Mouse (Mus musculus) hindbrain, embryonic 16.5 days (tissue): Measurements from ENCODE around the gene Lat2. TPM values are rescaled to one million over a fixed set of nuclear protein-coding genes. Genes with fewer than 3 reads are reported as not detected.

Experiments
- ATAC-seq: fragments of 200-750 bp; cut with Nextera tagmentation; 2 replicates; pipeline ENCODE4 v1.8.0; 2017; ENCODE audit warnings: moderate TSS enrichment, moderate library complexity
- H3K27ac ChIP-seq: fragments of 300-500 bp; sonication (generic); 2 replicates; pipeline ENCODE4 v1.5.1; 2014; ENCODE audit warnings: low read depth, mild to moderate bottlenecking, control low read depth, low read length, moderate library complexity
- H3K27me3 ChIP-seq: fragments of 300-500 bp; sonication (generic); replicated peaks from 2 replicates; pipeline ENCODE4 v1.6.1; 2014; ENCODE audit warnings: low read length; ENCODE audit not compliant: control insufficient read depth, insufficient read depth
- H3K36me3 ChIP-seq: fragments of 300-500 bp; sonication (generic); 2 replicates; pipeline ENCODE4 v1.6.1; 2014; ENCODE audit warnings: mild to moderate bottlenecking, low read length, moderate library complexity, mixed read lengths; ENCODE audit not compliant: control insufficient read depth, insufficient read depth
- H3K4me1 ChIP-seq: fragments of 300-500 bp; sonication (generic); 2 replicates; pipeline ENCODE4 v1.6.1; 2014; ENCODE audit warnings: low read depth, low read length; ENCODE audit not compliant: control insufficient read depth, insufficient read depth
- H3K4me2 ChIP-seq: fragments of 300-500 bp; sonication (generic); 2 replicates; pipeline ENCODE4 v1.6.1; 2014; ENCODE audit warnings: mild to moderate bottlenecking, low read length, control low read depth, moderate library complexity
- H3K4me3 ChIP-seq: fragments of 300-500 bp; sonication (generic); 2 replicates; pipeline ENCODE4 v1.5.1; 2014; ENCODE audit warnings: mild to moderate bottlenecking, low read length, control low read depth, moderate library complexity
- H3K9ac ChIP-seq: fragments of 300-500 bp; sonication (generic); 2 replicates; pipeline ENCODE4 v1.6.1; 2014; ENCODE audit warnings: low read depth, mild to moderate bottlenecking, control low read depth, low read length, moderate library complexity
- H3K9me3 ChIP-seq: fragments of 300-500 bp; sonication (generic); 2 replicates; pipeline ENCODE4 v1.6.1; 2014; ENCODE audit warnings: mild to moderate bottlenecking, low read length, moderate library complexity; ENCODE audit not compliant: control insufficient read depth
- WGBS: fragments of 180-500 bp; shearing (Covaris S2); extraction: QIAGEN DNeasy Blood & Tissue Kit; methylation state at CpG from one replicate; pipeline ENCODE4 v1.1.7; 2014; 5-methylcytosine and 5-hydroxymethylcytosine counted together
- polyA plus RNA-seq: library from polyadenylated mRNA; unstranded; fragments of >200 nt; fragmentation: Nextera tagmentation; extraction: Ambion mirVana; gene quantifications from 2 replicates; pipeline ENCODE4 v1.2.1, GENCODE M21; 2015

Gene Lat2
- polyA plus RNA-seq, 1 experiment from 2014 or later = 2.1 TPM

DNA sequence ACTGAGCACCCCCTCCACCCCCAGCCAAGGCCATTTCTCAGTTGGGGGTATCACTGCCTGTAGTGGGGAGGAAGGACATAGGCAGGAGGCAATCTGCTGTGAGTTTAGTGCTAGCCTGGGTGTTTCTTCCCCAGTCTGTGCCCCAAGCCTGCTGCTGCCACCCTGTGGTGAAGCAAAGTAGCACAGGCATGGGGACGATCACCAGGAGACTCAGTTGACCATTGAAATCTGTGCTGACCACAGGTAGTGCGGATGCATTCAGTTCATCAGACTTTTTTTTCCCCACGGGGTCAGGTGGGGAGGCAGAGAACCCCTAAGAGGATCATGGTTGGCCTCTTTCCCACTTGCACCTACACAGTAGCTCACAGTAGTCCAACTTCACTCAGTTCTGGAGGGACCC, 2.2 kb upstream of the Lat2 start:
- H3K36me3 ChIP-seq = peaks cover 39% of the 10 kb centered on the region
- H3K4me3 ChIP-seq = no peak overlapping the region
- no peaks in the 10 kb centered on the region for H3K27me3 ChIP-seq
- H3K9ac ChIP-seq = no peak overlapping the region
- no peaks in the 10 kb centered on the region for H3K9me3 ChIP-seq
- no peak for ATAC-seq
- no peaks in the 10 kb centered on the region for H3K4me1 ChIP-seq
- 73% methylated on average over 3 of the region's 3 CpGs for WGBS
- H3K27ac ChIP-seq = no peak overlapping the region
- H3K4me2 ChIP-seq = no peak overlapping the region

DNA sequence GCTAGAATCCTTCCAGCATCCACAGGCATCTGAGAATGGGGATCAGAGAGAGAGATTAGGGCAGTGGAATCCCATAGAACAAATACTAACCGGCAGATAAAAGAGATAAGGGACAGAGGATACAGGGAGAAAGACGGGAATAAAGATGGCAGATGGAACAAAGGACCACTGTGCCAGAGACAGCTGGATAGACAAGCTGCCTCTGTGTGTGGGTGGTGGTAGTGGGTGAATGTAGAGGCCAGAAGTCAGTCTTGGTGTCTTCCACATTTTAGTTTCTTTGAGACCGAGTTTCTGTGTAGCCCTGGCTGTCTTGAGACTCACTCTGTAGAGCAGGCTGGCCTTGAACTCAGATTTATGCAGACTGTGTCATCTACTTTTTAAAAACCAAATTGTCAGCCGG, 955 bp upstream of the Lat2 start:
- WGBS = 76% methylated on average over 4 of the region's 4 CpGs
- no peak overlapping the region for H3K4me2 ChIP-seq
- H3K4me3 ChIP-seq = no peak overlapping the region
- H3K4me1 ChIP-seq = no peaks in the 10 kb centered on the region
- no peaks in the 10 kb centered on the region for H3K9me3 ChIP-seq
- no peak overlapping the region for H3K9ac ChIP-seq
- no peak for ATAC-seq
- H3K27me3 ChIP-seq = no peaks in the 10 kb centered on the region
- no peak overlapping the region for H3K27ac ChIP-seq
- peaks cover 26% of the 10 kb centered on the region for H3K36me3 ChIP-seq

DNA sequence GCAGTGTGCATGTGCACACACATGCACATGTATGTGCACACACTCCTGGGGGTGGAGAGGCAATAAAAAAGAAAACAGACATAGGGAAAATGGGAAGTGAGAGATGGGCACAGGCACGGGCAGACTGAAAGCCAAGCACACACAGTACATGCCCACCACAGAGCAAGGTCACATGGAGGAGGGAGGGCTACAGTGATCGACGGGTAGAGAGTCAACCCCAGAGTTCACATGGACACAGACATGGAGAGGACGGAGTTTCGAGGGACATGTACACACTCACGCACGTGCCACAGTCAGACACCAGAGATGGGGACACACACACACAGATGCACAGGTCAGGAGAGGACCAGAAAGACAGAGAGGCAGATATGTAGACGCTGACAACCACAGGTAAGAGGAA, 555 bp upstream of the Lat2 start:
- H3K9ac ChIP-seq = no peak overlapping the region
- whole genome bisulfite sequencing = 90% methylated on average over 8 of the region's 8 CpGs
- no peaks in the 10 kb centered on the region for H3K27me3 ChIP-seq
- peaks cover 22% of the 10 kb centered on the region for H3K36me3 ChIP-seq
- no peak for ATAC-seq
- H3K4me3 ChIP-seq = no peak overlapping the region
- no peaks in the 10 kb centered on the region for H3K4me1 ChIP-seq
- no peaks in the 10 kb centered on the region for H3K9me3 ChIP-seq
- no peak overlapping the region for H3K27ac ChIP-seq
- no peak overlapping the region for H3K4me2 ChIP-seq

DNA sequence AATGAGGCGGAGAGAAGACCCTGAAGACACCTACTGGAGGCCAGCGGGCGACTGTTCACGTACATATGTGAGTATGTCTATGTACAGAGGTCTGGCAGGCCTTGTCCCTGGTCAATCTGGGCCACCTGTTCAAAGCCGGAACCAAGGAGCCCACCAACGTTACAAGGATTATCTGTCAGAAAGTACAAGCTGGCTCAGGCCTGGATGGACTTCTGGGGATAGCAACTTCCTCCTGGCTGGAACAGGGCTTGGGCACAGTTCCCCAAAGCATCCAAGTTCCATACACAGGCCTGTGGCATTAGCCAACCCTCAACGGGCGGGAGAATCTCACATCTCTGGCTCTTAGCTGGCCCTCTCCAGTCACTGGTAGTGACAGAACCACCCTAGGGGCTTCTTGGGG, 529 bp downstream of the Lat2 start:
- Histone ChIP-seq H3K27me3 (no peaks in the 10 kb centered on the region), H3K4me1 (no peaks in the 10 kb centered on the region), H3K4me3 (no peak overlapping the region), H3K27ac (no peak overlapping the region), H3K9me3 (no peaks in the 10 kb centered on the region), H3K9ac (no peak overlapping the region), H3K4me2 (no peak overlapping the region), H3K36me3 (peaks cover 13% of the 10 kb centered on the region)
- 89% methylated on average over 8 of the region's 8 CpGs for WGBS
- ATAC-seq = no peak

DNA sequence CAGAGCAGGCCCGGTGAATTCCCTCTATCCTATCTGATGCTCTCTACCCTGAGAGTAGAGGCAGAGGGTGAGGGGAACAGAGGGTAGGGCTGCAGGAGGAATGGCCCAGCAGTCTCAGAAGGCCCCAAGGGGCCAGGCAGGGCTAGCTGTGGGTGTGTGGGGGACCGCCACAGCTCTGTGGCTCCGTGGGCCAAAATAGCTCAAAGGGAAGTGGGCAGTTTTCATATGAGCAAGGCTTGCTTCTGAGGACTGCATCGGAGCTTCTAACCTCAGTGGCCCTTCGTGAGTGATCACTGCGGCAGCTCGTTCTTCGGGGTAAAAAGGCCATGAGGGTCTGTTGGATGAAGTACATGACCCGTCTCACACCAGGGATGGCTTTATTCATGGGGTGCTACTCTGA, 1.1 kb downstream of the Lat2 start:
- H3K4me2 ChIP-seq = no peak overlapping the region
- no peak overlapping the region for H3K4me3 ChIP-seq
- ATAC-seq = no peak
- peaks cover 10% of the 10 kb centered on the region for H3K36me3 ChIP-seq
- H3K27ac ChIP-seq = no peak overlapping the region
- no peaks in the 10 kb centered on the region for H3K27me3 ChIP-seq
- 92% methylated on average over 9 of the region's 9 CpGs for WGBS
- no peaks in the 10 kb centered on the region for H3K4me1 ChIP-seq
- H3K9ac ChIP-seq = no peak overlapping the region
- H3K9me3 ChIP-seq = no peaks in the 10 kb centered on the region

DNA sequence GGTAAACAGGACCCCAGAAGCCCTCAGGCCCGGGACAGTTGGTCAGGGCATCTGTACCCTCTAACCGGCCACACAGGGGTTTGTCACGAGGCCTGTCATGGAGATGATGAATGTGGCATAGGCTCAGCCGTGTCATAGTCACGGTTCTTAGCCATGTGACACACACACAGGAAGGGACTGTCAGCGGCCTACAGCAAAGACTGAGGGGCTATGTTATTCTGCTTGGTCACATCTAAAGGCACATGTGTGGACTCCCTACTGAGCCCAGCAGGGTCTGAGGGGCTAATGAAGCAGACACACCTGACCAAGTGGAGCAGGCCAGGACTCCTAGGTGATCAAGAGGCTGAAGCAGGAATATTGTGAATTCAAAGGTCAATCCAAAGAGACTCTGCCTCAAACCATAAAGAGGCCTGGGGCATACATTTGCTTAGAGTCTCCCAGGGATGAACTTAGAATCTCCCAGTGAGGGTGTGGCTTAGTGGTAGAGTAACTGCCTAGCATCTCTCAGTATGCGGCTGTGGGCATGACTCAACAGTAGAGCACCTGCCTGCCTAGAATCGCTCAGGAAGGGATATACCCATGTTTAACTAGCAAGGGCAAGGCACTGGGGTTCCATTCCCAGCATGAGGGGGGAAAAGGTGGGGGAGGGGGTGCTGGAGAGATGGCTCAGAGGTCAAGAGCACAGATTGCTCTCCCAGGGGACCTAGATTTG, 2.9 kb downstream of the Lat2 start:
- H3K27me3 ChIP-seq = no peaks in the 10 kb centered on the region
- H3K4me2 ChIP-seq = no peak overlapping the region
- no peak overlapping the region for H3K9ac ChIP-seq
- no peaks in the 10 kb centered on the region for H3K4me1 ChIP-seq
- no peak for ATAC-seq
- H3K27ac ChIP-seq = no peak overlapping the region
- H3K4me3 ChIP-seq = no peak overlapping the region
- 54% methylated on average over 8 of the region's 8 CpGs for WGBS
- H3K9me3 ChIP-seq = no peaks in the 10 kb centered on the region
- H3K36me3 ChIP-seq = no peaks in the 10 kb centered on the region

DNA sequence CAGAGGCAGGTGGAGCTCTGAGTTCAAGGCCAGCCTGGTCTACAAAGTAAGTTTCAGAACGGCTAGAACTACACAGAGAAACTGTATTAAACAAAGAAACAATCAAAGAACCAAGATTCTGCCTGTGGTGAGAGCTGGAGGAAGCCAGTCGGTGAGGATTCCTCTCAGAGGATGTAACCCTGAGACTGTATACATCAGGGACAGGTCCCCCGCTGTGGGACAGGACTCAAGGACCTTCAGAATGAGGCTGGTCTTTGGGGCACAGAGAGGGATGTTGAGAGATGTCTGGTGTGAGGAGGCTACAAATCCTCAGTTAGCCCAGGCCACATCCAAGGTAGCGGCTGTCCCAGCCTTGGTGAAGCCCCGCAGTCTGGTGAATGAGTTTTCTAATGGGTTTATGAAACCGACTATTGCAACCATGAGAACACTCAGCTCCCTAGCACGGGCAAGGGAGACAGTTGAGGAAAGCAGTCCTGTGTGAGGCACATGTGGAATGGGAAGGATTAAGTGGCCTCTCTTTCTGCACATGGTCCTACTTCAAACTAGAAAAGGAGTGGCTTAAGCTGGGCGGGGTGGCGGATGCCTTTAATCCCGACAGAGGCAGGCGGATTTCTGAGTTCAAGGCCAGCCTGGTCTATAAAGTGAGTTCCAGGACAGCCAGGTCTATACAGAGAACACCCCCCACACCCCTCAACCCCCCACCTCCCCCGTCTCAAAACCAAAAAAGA, 4.7 kb downstream of the Lat2 start:
- H3K4me1 ChIP-seq = no peaks in the 10 kb centered on the region
- no peaks in the 10 kb centered on the region for H3K9me3 ChIP-seq
- ATAC-seq = no peak
- WGBS = 80% methylated on average over 12 of the region's 12 CpGs
- H3K27me3 ChIP-seq = no peaks in the 10 kb centered on the region
- no peak overlapping the region for H3K4me3 ChIP-seq
- H3K9ac ChIP-seq = no peak overlapping the region
- H3K27ac ChIP-seq = no peak overlapping the region
- no peak overlapping the region for H3K4me2 ChIP-seq
- H3K36me3 ChIP-seq = no peaks in the 10 kb centered on the region

DNA sequence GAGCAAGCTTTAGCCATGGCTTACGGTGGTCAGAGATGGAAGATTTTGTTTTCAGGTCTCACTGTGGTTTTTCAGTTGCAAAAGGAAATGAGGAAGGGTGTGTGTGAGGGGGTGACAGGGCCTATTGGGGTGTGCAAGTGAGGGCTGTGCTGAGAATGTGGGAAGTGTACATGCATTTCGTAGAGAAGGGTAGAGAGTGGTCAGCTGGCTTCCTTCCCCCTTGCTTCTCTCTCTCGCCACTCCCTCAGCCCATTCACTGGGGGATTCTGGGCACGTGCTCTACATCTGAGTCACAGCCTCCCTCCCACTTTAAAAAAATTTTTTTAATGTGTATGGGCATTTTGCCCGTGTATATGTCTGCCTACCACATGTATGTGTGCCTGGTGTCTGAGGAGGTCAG, 7.7 kb downstream of the Lat2 start:
- 60% methylated on average over 5 of the region's 5 CpGs for WGBS
- H3K9ac ChIP-seq = no peak overlapping the region
- no peak overlapping the region for H3K4me3 ChIP-seq
- H3K4me2 ChIP-seq = no peak overlapping the region
- ATAC-seq = no peak
- H3K9me3 ChIP-seq = no peaks in the 10 kb centered on the region
- no peak overlapping the region for H3K27ac ChIP-seq
- H3K36me3 ChIP-seq = no peaks in the 10 kb centered on the region
- H3K4me1 ChIP-seq = no peaks in the 10 kb centered on the region
- no peaks in the 10 kb centered on the region for H3K27me3 ChIP-seq

DNA sequence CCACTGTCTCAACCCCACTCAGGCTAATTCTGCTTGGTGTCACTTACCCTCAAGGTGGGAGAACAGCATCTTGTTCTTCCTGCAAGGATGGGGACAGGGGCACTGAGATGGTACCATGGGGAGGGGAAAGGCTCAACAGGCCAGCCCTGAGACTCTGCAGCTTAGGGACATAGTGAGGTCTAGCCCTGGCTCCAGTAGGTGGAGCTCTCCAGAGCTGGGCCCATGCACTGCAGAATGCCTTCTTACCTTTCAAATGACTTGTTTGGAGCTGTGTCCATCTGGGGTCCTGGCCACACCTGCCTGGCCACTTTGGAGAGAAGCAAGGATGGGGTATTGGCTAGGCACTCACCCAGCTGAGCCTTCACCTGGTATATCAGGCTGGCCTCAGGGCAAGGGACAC, 8.5 kb downstream of the Lat2 start:
- H3K4me3 ChIP-seq = no peak overlapping the region
- no peaks in the 10 kb centered on the region for H3K27me3 ChIP-seq
- no peak overlapping the region for H3K9ac ChIP-seq
- no peaks in the 10 kb centered on the region for H3K9me3 ChIP-seq
- no peaks in the 10 kb centered on the region for H3K36me3 ChIP-seq
- H3K27ac ChIP-seq = no peak overlapping the region
- ATAC-seq = no peak
- H3K4me2 ChIP-seq = no peak overlapping the region
- no peaks in the 10 kb centered on the region for H3K4me1 ChIP-seq
